Mouse (Mus musculus): Measurements from ENCODE around the gene Dmac1.

DNA sequence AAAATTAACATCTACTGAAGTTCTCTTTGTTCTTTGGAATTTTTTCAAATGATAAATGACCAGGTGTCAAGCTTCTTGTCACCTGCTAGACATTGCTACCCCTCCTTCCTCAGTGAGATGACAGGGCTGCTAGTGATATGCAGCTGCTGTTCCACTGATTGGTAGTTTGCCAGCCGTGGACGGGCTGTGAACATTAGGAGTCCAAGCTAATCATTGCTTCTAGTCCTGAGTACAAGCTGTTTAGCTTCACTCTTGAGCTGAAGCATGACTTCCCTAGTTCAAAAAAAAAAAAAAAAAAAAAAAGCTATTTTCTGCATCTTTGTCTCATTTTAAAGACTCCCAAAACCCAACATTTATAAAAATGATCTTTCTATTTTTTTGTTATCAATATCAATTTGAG, 33.2 kb upstream of the Dmac1 start:
- no peak for TF ChIP-seq CTCF (conservative IDR thresholded peaks at IDR 0.05; ENCODE audit: low read length)
- TF ChIP-seq NANOG (IDR thresholded peaks at IDR 0.05; ENCODE audit: borderline replicate concordance, low read length): no peak

Measured in E14TG2a.4 (cell line).